Mouse (Mus musculus) embryonic facial prominence, embryonic 15.5 days (tissue): ENCODE data around the gene Klf8. TPM values are rescaled to one million over a fixed set of nuclear protein-coding genes. Genes with fewer than 3 reads are reported as not detected.
"Not testable (repeated sequence)": the region's sequence is repeated elsewhere in the genome, so short reads cannot be mapped to it uniquely, and the experiment has no call there.

ENCODE experiments used
- ATAC-seq: fragments of 200-750 bp; cut with Nextera tagmentation; 2 replicates; pipeline ENCODE4 v1.8.0; 2017; ENCODE audit warnings: low read depth, moderate TSS enrichment; ENCODE audit not compliant: insufficient number of reproducible peaks, low FRiP score, low TSS enrichment
- H3K27ac ChIP-seq: fragments of 300-500 bp; sonication (generic); replicated peaks from 2 replicates; pipeline ENCODE4 v1.5.1; 2015; ENCODE audit warnings: mild to moderate bottlenecking, inconsistent platforms
- H3K27me3 ChIP-seq: fragments of 300-500 bp; sonication (generic); 2 replicates; pipeline ENCODE4 v1.6.1; 2015; ENCODE audit warnings: inconsistent platforms
- H3K36me3 ChIP-seq: fragments of 300-500 bp; sonication (generic); 2 replicates; pipeline ENCODE4 v1.6.1; 2015; ENCODE audit warnings: mild to moderate bottlenecking, inconsistent platforms
- H3K4me1 ChIP-seq: fragments of 300-500 bp; sonication (generic); 2 replicates; pipeline ENCODE4 v1.6.1; 2015; ENCODE audit warnings: inconsistent platforms
- H3K4me2 ChIP-seq: fragments of 300-500 bp; sonication (generic); replicated peaks from 2 replicates; pipeline ENCODE4 v1.6.1; 2015; ENCODE audit warnings: mild to moderate bottlenecking, inconsistent platforms
- H3K4me3 ChIP-seq: fragments of 300-500 bp; sonication (generic); replicated peaks from 2 replicates; pipeline ENCODE4 v1.5.1; 2015; ENCODE audit warnings: mild to moderate bottlenecking, inconsistent platforms
- H3K9ac ChIP-seq: fragments of 300-500 bp; sonication (generic); 2 replicates; pipeline ENCODE4 v1.6.1; 2015; ENCODE audit warnings: inconsistent platforms
- H3K9me3 ChIP-seq: fragments of 300-500 bp; sonication (generic); replicated peaks from 2 replicates; pipeline ENCODE4 v1.6.1; 2016; ENCODE audit warnings: inconsistent platforms
- WGBS: fragments of 180-500 bp; shearing (Covaris S2); methylation state at CpG from one replicate; pipeline ENCODE4 v1.1.7; 2015; 5-methylcytosine and 5-hydroxymethylcytosine counted together
- polyA plus RNA-seq: library from polyadenylated mRNA; unstranded; fragments of >200 nt; fragmentation: Nextera tagmentation; extraction: Ambion mirVana; gene quantifications from 2 replicates; pipeline ENCODE4 v1.2.1, GENCODE M21; 2015

Klf8 gene
- polyA plus RNA-seq = 1.9 and 2.1 TPM in 2 replicates

DNA sequence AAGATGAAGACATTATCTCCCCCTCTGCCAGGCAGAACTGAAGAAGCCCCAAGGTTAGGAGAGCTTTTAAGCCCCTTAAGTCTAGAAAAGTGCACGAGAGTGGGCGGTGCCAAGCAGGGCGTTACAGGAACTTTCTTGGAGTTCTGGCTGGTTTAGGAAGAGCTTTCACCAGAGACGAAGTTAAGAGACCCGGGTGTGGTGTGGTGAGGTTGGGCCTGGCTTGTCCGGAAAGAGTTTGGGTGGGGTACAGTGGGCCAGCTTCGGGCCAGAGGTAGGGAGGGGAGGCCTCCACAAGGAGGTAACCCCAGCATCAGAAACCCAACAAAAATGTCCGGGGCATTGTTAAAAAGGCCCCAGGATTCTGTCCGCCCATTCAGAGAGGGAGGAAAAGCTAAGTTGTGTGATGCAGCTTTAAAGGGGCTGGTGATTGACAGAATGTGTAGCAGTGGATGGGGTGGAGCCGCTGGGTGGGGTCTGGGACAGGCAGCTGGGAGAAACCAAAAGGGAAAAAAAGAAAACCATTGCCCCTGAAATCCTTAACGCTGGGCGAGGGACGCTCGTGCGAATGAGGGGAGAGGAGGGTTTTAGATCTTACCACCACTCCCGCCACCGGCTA, at the start of gene Klf8:
Gene Klf8 (plus strand): TSS at position 163 of the 616 bp plus-strand sequence.
- Histone ChIP-seq H3K4me2 (peak within 1 kb of the TSS; percentile 54), H3K36me3 (no peaks in the 10 kb centered on the region), H3K27ac (peak within 1 kb of the TSS; percentile 55), H3K4me3 (peak within 1 kb of the TSS; percentile 57), H3K27me3 (peaks cover 7% of the 10 kb centered on the region; the same call in 1 of the 2 replicates), H3K4me1 (no peaks in the 10 kb centered on the region), H3K9me3 (no peaks in the 10 kb centered on the region), H3K9ac (peak within 1 kb of the TSS; percentile 23; the same call in 1 of the 2 replicates)
- peak; percentile 47; the same call in 1 of the 2 replicates for ATAC-seq
- WGBS = 21% methylated on average over 17 of the region's 17 CpGs

DNA sequence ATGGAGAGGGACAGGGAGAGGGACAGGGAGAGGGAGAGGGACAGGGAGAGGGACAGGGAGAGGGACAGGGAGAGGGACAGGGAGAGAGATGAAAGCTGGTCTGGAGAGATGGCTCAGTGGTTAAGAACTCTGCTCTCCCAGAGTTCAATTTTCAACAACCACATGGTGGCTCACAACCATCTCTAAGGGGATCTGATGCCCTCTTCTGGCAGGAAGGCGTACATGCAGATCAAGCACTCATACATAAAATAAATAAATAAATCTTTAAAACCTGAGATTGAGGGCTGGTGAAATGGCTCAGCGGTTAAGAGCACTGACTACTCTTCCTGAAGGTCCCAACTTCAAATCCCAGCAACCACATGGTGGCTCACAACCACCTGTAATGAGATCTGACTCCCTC, 38.1 kb upstream of the Klf8 start:
- not testable (repeated sequence) for H3K36me3 ChIP-seq, H3K27me3 ChIP-seq, H3K4me1 ChIP-seq, H3K4me3 ChIP-seq, H3K9me3 ChIP-seq, ATAC-seq, H3K9ac ChIP-seq, H3K4me2 ChIP-seq, H3K27ac ChIP-seq
- 76% methylated on average over 2 of the region's 2 CpGs for WGBS

DNA sequence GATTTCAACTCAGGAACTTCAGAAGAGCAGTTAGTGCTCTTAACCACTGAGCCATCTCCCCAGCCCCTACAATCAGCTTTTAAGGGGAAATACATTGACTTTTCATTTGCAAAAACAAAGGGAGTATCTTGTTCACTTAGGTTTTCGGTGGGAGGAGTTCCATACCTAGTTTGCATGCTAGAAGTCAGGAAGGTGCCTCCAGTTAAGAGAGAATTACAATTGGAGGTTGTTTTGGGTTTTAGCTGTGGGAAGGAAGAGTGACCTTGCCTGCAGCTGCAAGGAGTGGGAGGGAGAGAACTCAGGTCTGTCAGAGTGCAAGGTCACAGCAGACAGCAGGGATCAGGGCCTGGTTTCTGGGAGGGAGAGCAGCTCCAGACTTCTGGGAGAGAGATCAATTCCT, 26.2 kb upstream of the Klf8 start:
- H3K4me1 ChIP-seq = no peaks in the 10 kb centered on the region
- no peaks in the 10 kb centered on the region for H3K36me3 ChIP-seq
- WGBS = 53% methylated on average over 1 of the region's 1 CpGs
- no peak overlapping the region for H3K9ac ChIP-seq
- H3K4me2 ChIP-seq = no peak overlapping the region
- ATAC-seq = no peak
- no peak overlapping the region for H3K4me3 ChIP-seq
- no peaks in the 10 kb centered on the region for H3K27me3 ChIP-seq
- H3K9me3 ChIP-seq = no peaks in the 10 kb centered on the region
- no peak overlapping the region for H3K27ac ChIP-seq

DNA sequence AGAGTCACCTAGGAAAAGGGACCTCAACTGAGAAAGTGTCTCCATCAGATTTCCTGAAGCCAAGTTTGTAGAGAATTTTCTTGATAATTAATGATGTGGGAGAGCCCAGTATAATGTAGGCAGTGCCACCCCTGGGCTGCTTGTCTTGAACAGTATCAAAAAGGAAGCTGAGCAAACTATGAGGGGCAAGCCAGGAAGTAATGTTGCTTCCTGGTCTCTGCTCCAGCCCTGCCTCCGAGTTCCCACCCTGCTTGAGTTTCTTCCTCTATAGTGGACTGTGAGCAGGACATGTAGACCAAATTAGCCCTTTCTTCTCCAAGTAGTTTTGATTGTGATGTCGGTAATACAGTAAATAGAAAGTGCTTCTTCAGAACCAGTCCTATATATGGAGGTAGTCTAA, 6.0 kb upstream of the Klf8 start:
- H3K9me3 ChIP-seq = no peaks in the 10 kb centered on the region
- peaks cover 3% of the 10 kb centered on the region; the same call in 1 of the 2 replicates for H3K27me3 ChIP-seq
- no peak overlapping the region for H3K27ac ChIP-seq
- no peak for ATAC-seq
- no peak overlapping the region for H3K4me3 ChIP-seq
- H3K4me2 ChIP-seq = no peak overlapping the region
- H3K9ac ChIP-seq = no peak overlapping the region
- 59% methylated on average over 2 of the region's 2 CpGs for WGBS
- H3K36me3 ChIP-seq = no peaks in the 10 kb centered on the region
- H3K4me1 ChIP-seq = no peaks in the 10 kb centered on the region

DNA sequence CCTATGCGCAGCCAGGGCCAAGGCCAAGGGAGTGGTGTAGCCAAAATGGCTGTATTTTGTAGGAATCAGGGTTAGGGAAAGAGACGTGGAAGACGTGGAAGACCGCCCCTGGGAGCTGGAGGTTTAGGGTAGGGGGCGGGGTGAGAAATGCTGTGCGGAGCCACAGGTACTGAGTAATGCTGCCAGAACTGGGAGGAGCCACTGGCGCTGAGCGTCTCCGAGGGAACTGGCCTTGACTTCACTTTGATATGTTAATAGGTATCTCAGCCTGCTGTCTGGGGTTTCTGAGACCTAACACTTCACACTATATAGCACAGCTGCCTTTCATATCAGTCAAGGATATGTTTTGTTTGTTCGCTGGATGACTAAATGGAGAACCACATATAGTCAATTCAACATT, 4.0 kb upstream of the Klf8 start:
- Histone ChIP-seq H3K9me3 (no peaks in the 10 kb centered on the region), H3K27me3 (peaks cover 7% of the 10 kb centered on the region; the same call in 1 of the 2 replicates), H3K4me2 (0 out of 2 replicates have a peak overlapping the region, but pooled peaks have one; percentile 8), H3K4me3 (no peak overlapping the region), H3K36me3 (no peaks in the 10 kb centered on the region), H3K9ac (no peak overlapping the region), H3K27ac (no peak overlapping the region), H3K4me1 (no peaks in the 10 kb centered on the region)
- ATAC-seq = no peak
- 23% methylated on average over 10 of the region's 10 CpGs for WGBS

DNA sequence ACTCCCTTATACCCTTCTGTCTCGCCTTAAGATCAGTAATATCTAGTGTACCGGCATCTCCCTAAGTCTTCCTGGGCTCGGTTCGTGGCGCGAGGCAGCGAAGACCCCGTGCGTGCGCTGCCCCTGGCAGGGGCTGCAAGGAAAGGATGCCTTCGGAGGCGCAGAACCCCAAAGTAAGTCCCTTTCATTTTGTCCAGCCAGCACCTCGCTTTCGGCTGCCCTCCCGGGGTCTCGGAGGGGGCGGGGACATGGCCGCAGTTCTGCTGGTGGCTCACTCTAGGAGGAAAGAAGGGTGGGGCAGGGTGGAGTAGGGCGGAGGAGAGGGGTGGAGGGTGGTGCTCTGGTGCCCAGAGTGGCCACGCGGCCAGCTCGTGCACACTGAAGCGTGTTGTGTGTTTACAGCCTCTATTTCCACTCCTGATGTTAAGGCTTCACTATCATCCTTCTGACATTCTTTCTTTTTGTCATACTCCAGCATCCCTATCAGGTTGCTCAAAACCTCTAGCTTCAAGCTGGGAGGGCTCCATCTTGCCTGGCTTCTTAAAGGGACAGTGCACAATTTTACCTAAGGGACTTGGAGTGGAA, 746 bp downstream of the Klf8 start:
- peak overlapping the region; percentile 57 for H3K4me3 ChIP-seq
- ATAC-seq = 0 out of 2 replicates have a peak, but pooled peaks have one; percentile 63
- H3K9me3 ChIP-seq = no peaks in the 10 kb centered on the region
- H3K27ac ChIP-seq = peak overlapping the region; percentile 55
- WGBS = 12% methylated on average over 23 of the region's 23 CpGs
- H3K4me1 ChIP-seq = no peaks in the 10 kb centered on the region
- peak overlapping the region; percentile 23; the same call in 1 of the 2 replicates for H3K9ac ChIP-seq
- no peaks in the 10 kb centered on the region for H3K36me3 ChIP-seq
- H3K27me3 ChIP-seq = peaks cover 7% of the 10 kb centered on the region; the same call in 1 of the 2 replicates
- peak overlapping the region; percentile 54 for H3K4me2 ChIP-seq

DNA sequence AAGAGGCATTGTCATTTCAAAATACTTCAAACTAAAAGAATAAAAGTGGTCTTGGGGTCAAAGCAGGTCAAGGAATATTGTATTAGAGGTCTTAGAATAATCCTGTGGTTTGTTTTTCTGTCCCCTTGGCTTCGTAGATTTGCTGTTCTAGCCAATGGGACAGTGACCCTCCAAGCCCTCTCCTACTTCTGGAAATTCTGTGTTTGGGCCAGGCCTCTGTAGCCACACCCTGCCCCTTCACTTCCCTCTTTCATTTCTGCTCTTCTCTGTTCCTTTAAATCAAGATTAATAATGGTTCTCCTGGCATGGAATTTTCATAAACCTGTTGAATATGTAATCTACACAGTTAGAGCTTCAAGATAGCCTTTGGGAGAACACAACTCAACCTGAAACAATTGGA, 17.0 kb downstream of the Klf8 start:
- no peak for ATAC-seq
- Histone ChIP-seq H3K9ac (no peak overlapping the region), H3K27ac (no peak overlapping the region), H3K36me3 (no peaks in the 10 kb centered on the region), H3K4me2 (no peak overlapping the region), H3K27me3 (no peaks in the 10 kb centered on the region), H3K4me3 (no peak overlapping the region), H3K4me1 (no peaks in the 10 kb centered on the region), H3K9me3 (no peaks in the 10 kb centered on the region)
- 50% methylated on average over 1 of the region's 1 CpGs for WGBS

DNA sequence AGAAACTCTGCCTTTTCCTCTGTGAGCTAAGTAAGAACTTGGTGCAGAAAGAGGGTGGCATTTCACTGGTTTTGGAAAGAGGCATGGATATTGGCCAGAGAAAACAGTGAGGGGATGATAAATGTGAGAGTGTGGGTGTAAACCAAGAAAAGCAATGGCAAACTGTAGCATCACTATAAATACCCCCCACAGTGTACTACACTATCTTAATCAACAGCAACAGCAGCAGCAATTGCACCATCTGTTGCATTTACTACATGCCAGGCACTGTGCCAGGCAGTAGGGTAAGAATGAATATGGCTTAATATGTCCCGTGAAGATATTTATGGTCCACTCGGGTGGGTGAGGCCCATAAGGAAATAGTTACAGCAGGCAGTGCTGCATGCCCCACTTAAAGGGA, 18.2 kb downstream of the Klf8 start:
- no peaks in the 10 kb centered on the region for H3K27me3 ChIP-seq
- no peak overlapping the region for H3K4me3 ChIP-seq
- H3K9ac ChIP-seq = no peak overlapping the region
- no peaks in the 10 kb centered on the region for H3K9me3 ChIP-seq
- H3K4me2 ChIP-seq = no peak overlapping the region
- ATAC-seq = no peak
- no peaks in the 10 kb centered on the region for H3K4me1 ChIP-seq
- H3K27ac ChIP-seq = no peak overlapping the region
- 43% methylated on average over 2 of the region's 2 CpGs for WGBS
- no peaks in the 10 kb centered on the region for H3K36me3 ChIP-seq

DNA sequence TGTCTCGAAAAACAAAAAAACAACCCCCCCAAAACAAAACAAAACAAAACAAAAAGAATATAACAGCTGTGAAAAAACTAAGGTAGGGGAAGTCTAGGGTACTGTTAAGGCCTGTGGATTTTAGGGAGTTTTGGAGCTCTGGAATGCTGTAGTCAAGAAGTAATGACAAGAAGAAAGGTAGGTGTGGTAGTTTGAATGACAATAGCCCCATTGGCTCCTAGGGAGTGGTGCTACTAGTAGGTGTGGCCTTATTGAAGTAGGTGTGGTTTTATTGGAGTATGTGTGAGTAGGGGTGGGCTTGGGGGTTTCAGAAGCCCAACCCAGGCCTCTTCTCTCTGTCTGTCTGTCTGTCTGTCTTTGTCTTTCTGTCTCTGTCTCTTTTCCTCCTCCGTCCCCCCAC, 44.9 kb downstream of the Klf8 start:
- H3K27ac ChIP-seq = no peak overlapping the region
- H3K9me3 ChIP-seq = no peaks in the 10 kb centered on the region
- no peaks in the 10 kb centered on the region for H3K4me1 ChIP-seq
- H3K36me3 ChIP-seq = no peaks in the 10 kb centered on the region
- 70% methylated on average over 2 of the region's 2 CpGs for WGBS
- H3K27me3 ChIP-seq = no peaks in the 10 kb centered on the region
- H3K4me2 ChIP-seq = no peak overlapping the region
- no peak overlapping the region for H3K4me3 ChIP-seq
- no peak for ATAC-seq
- no peak overlapping the region for H3K9ac ChIP-seq

DNA sequence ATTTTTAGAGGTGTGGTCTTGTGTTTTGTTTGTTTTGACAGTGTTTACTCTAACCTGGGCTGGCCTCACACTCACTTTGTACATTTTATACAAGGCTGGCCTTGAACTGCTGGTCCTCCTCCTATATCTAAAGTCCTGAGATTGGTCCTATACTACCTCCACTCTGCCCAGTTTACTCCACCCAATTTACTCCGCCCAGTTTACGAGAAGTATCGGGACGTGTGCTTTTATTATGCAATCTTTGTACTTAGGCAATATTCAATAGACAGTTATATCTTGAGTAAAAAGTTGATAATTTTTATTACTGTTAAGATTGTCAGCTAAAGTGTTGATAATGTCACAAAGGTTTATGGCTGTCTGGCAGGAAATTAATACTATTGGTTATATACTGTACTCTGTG, 74.1 kb downstream of the Klf8 start:
- Histone ChIP-seq H3K9me3 (no peaks in the 10 kb centered on the region), H3K36me3 (no peaks in the 10 kb centered on the region), H3K9ac (no peak overlapping the region), H3K4me2 (no peak overlapping the region), H3K27me3 (no peaks in the 10 kb centered on the region), H3K27ac (no peak overlapping the region), H3K4me3 (no peak overlapping the region), H3K4me1 (no peaks in the 10 kb centered on the region)
- WGBS = 86% methylated on average over 4 of the region's 4 CpGs
- no peak for ATAC-seq

DNA sequence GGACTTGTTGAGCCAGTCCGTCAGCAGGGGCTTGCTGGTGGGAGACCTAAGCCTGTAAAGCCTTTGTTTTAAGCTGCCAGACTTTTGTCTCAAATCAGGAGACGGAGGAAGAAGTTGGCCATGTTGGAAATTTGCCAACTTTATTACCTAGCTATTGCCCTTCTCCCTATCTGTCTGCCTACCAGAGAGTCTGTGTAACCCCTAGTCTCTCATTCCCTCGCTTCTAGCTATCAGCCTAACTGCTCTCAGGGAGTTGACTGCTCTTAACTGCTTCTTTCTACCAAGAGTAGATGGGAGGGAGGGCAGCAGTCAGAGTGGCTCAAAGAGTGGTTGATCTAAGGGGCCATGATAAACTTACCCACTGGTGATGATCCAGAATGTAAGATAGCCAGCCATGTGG, 85.8 kb downstream of the Klf8 start:
- no peak overlapping the region for H3K4me3 ChIP-seq
- no peak overlapping the region for H3K4me2 ChIP-seq
- H3K27me3 ChIP-seq = no peaks in the 10 kb centered on the region
- H3K27ac ChIP-seq = no peak overlapping the region
- no peak overlapping the region for H3K9ac ChIP-seq
- 81% methylated on average over 3 of the region's 3 CpGs for WGBS
- H3K9me3 ChIP-seq = no peaks in the 10 kb centered on the region
- H3K4me1 ChIP-seq = no peaks in the 10 kb centered on the region
- no peak for ATAC-seq
- no peaks in the 10 kb centered on the region for H3K36me3 ChIP-seq

DNA sequence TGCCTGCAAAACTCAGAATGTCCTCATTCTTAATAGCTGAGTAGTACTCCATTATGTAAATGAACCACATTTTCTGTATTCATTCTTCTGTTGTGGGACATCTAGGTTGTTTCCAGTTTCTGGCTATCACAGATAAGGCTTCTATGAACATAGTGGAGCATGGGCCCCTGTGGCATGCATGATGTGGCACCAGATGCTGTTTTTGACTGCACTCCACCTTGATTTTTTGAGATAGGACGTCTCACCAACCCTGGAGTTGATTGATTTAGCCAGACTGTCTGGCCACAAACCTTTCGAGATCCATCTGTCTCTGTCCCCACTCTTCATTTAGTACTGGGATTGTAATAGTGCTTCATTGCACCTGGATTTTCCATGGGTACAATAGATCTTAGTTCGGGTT, 96.9 kb downstream of the Klf8 start:
- H3K4me3 ChIP-seq, H3K36me3 ChIP-seq, H3K9ac ChIP-seq, ATAC-seq, H3K4me1 ChIP-seq, H3K27ac ChIP-seq, H3K9me3 ChIP-seq, H3K27me3 ChIP-seq, H3K4me2 ChIP-seq: not testable (repeated sequence)
- WGBS = 77% methylated on average over 3 of the region's 3 CpGs
